Mouse (Mus musculus) liver, embryonic 14.5 days (tissue): Measurements from ENCODE around the gene Fbxo24. TPM values are rescaled to one million over a fixed set of nuclear protein-coding genes. Genes with fewer than 3 reads are reported as not detected.

Experiments
- ATAC-seq: fragments of 200-750 bp; cut with Nextera tagmentation; 2 replicates; pipeline ENCODE4 v1.8.0; 2017; ENCODE audit warnings: moderate number of reproducible peaks, mild to moderate bottlenecking, moderate library complexity; ENCODE audit not compliant: insufficient read depth
- DNase-seq, 3 experiments: peaks; one replicate each; pipeline ENCODE4 v3.0.0-alpha.2; 2012 to 2013; ENCODE audit warnings: low read depth in 3 of 3, low spot score in 3 of 3
- H3K27ac ChIP-seq: fragments of 300-500 bp; sonication (generic); 2 replicates; pipeline ENCODE4 v1.5.1; 2014; ENCODE audit warnings: moderate library complexity, mild to moderate bottlenecking, control low read depth, inconsistent platforms
- H3K27me3 ChIP-seq: fragments of 300-500 bp; sonication (generic); 2 replicates; pipeline ENCODE4 v1.6.1; 2014; ENCODE audit warnings: mild to moderate bottlenecking, low read length, moderate library complexity; ENCODE audit not compliant: control insufficient read depth, insufficient read depth
- H3K36me3 ChIP-seq: fragments of 300-500 bp; sonication (generic); replicated peaks from 2 replicates; pipeline ENCODE4 v1.6.1; 2014; ENCODE audit warnings: low read depth; ENCODE audit not compliant: control insufficient read depth, insufficient read depth
- H3K4me1 ChIP-seq, 2 experiments: fragments of 200-500 bp in 1 of 2; fragments of 300-500 bp in 1 of 2; sonication (generic) in 1 of 2; replicated peaks; 2 replicates each; pipeline ENCODE4 v1.6.1; 2012 to 2014; ENCODE audit warnings: antibody characterized with exemption in 1 of 2, inconsistent platforms in 1 of 2, low read length in 1 of 2; ENCODE audit not compliant: control insufficient read depth in 2 of 2, insufficient read depth in 2 of 2
- H3K4me2 ChIP-seq: fragments of 300-500 bp; sonication (generic); 2 replicates; pipeline ENCODE4 v1.6.1; 2014; ENCODE audit warnings: low read depth, mild to moderate bottlenecking, control low read depth, moderate library complexity
- H3K4me3 ChIP-seq, 2 experiments: fragments of 200-500 bp in 1 of 2; fragments of 300-500 bp in 1 of 2; sonication (generic) in 1 of 2; 2 replicates each; pipeline ENCODE4 v1.5.1; 2012 to 2014; ENCODE audit warnings: low read depth in 2 of 2, low read length in 2 of 2, mild to moderate bottlenecking in 2 of 2, control low read depth in 1 of 2, inconsistent platforms in 1 of 2, moderate library complexity in 1 of 2; ENCODE audit not compliant: insufficient read depth in 1 of 2
- H3K9ac ChIP-seq: fragments of 300-500 bp; sonication (generic); replicated peaks from 2 replicates; pipeline ENCODE4 v1.6.1; 2014; ENCODE audit warnings: mild to moderate bottlenecking, control low read depth, moderate library complexity
- H3K9me3 ChIP-seq: fragments of 300-500 bp; sonication (generic); 2 replicates; pipeline ENCODE4 v1.6.1; 2016; ENCODE audit warnings: low read length, mixed read lengths; ENCODE audit not compliant: control insufficient read depth
- CTCF ChIP-seq: IDR thresholded peaks from 2 replicates; pipeline ENCODE4 v1.5.1; 2016; ENCODE audit warnings: antibody characterized with exemption, low read depth, control low read depth
- EP300 ChIP-seq: IDR thresholded peaks from 2 replicates; pipeline ENCODE4 v1.6.1; 2016; ENCODE audit warnings: antibody characterized with exemption, low read depth
- WGBS: fragments of 180-500 bp; shearing (Covaris S2); extraction: QIAGEN DNeasy Blood & Tissue Kit; methylation state at CpG from one replicate; pipeline ENCODE4 v1.1.7; 2014; ENCODE audit not compliant: insufficient replicate concordance; 5-methylcytosine and 5-hydroxymethylcytosine counted together
- polyA plus RNA-seq, 2 experiments: library from polyadenylated mRNA; depleted of rRNA in 1 of 2; stranded (reverse) in 1 of 2; unstranded in 1 of 2; fragments of >200 nt; fragmentation: Nextera tagmentation in 1 of 2; extraction: Ambion mirVana in 1 of 2; gene quantifications; 2 replicates each; pipeline versions ENCODE4 v1.2.1 to v1.2.3; 2012 to 2014

Fbxo24 gene
- polyA plus RNA-seq, 2 experiments, result 0.02 to 0.05 TPM

DNA sequence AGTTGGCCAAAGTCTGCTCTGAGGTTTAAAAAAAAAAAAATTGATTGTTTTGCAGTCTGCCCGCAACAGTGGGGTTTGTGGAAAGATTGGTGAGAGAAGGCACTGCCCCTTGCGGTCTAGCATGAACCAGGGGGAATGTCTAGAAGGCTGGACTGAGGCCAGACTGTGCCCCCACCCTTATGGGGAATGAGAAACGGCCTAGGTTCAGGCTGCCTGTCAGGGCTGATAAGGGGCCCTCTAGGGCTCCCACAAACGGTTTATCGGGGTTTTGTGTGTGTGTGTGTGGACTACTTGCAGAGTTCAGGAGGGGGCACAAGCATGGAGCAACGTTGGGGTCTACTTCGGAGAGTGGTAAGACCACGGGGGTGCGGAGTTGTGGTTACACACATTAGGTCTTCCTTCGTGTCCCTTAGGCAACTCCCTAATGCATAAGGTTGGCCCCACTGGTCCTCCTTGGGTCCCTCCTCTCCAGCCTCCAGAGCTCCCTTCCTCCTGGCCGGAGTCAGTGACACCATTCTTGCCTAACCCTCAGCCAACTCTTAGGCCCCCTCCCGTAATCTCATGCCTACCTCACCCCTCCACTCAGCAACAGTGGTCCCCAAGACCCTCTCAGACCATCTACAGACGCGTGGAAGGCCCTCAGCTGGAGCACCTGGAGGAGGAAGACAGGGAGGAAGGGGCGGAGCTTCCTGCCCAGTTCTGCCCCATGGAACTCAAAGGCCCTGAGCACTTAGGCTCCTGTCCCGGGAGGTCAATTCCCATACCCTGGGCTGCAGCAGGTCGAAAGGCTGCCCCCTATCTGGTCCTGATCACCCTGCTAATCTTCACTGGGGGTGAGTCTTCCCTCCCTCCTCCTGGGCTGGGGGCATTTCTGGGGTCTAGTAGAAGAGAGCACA is 57.9 kb downstream of the Fbxo24 start:
- Histone ChIP-seq H3K4me2 (peak overlapping the region; percentile 94), H3K4me1 (peaks cover 16 to 39% of the 10 kb centered on the region in 2 experiments), H3K27me3 (no peaks in the 10 kb centered on the region), H3K4me3 (peak overlapping the region; percentile 64 to 83), H3K9me3 (no peaks in the 10 kb centered on the region), H3K9ac (peak overlapping the region; percentile 80), H3K36me3 (peaks cover 18% of the 10 kb centered on the region), H3K27ac (peak overlapping the region; percentile 85)
- WGBS, result 9% methylated on average over 17 of the region's 17 CpGs
- peak; percentile 78 to 80 (median 78) for DNase-seq
- ATAC-seq, result peak; percentile 93
- peak; percentile 90 for TF ChIP-seq EP300
- TF ChIP-seq CTCF, result peak; percentile 54

DNA sequence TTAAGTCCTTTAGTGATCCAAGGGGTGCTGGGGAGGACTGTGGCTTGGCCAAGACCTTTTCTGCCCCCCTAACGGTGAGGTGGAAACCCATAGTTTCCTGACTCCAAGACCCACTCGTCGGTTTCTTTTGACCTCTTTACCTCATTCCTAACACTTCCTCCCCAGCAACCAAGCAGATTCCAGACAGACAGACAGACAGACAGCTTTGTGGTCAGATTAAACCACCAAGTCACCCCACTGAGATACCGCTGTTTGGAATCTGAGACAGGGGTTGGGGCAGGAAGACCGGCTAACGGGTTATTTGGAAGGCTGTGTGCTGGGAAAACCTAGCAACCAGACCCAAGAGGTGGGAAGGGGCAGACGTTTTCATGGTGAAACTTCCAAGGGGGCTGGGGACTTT is 58.6 kb downstream of the Fbxo24 start:
- Histone ChIP-seq H3K36me3 (peaks cover 16% of the 10 kb centered on the region), H3K4me2 (peak overlapping the region; percentile 94), H3K9me3 (no peaks in the 10 kb centered on the region), H3K27ac (peak overlapping the region; percentile 85), H3K9ac (peak overlapping the region; percentile 80), H3K4me1 (peaks cover 16 to 39% of the 10 kb centered on the region in 2 experiments), H3K4me3 (peak overlapping the region; percentile 64 to 83), H3K27me3 (no peaks in the 10 kb centered on the region)
- DNase-seq (no peak), ATAC-seq (no peak)
- no peak for TF ChIP-seq EP300
- TF ChIP-seq CTCF, result no peak
- WGBS, result 3% methylated on average over 7 of the region's 7 CpGs

DNA sequence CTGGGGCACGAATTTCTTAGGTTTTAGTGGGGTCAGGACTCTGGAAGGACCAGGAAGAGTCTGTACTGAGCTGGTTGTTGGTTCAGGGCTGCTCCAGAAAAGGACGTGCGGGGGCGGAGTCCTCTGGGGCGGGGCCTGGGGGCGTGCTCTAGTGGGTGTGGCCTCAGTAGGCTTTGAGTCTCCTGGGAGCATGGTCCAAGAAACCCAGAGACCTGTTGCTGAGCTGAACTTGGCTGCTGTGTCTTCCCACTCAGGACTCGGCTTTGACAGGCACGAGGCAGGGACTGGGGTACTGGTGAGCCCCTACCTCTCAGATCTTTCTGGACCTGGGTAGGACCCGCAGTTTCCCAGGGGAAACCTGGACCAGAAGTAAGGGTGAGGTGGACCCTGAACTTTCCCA is 59.1 kb downstream of the Fbxo24 start, which contains the start of gene Tfr2:
Tfr2 (plus strand) TSS at position 176 of the 400 bp plus-strand sequence.
- ATAC-seq (peak; percentile 71), DNase-seq (peak; percentile 80 to 81 (median 81))
- H3K36me3 ChIP-seq, result peaks cover 11% of the 10 kb centered on the region
- no peak; the same call in 1 of the 2 replicates for TF ChIP-seq CTCF
- TF ChIP-seq EP300, result no peak
- peak within 1 kb of the TSS; percentile 80 for H3K9ac ChIP-seq
- 3% methylated on average over 9 of the region's 9 CpGs for WGBS
- H3K4me2 ChIP-seq, result peak within 1 kb of the TSS; percentile 94
- H3K4me1 ChIP-seq, result peaks cover 16 to 39% of the 10 kb centered on the region in 2 experiments
- peak within 1 kb of the TSS; percentile 85 for H3K27ac ChIP-seq
- no peaks in the 10 kb centered on the region for H3K27me3 ChIP-seq
- H3K9me3 ChIP-seq, result no peaks in the 10 kb centered on the region
- H3K4me3 ChIP-seq, result peak within 1 kb of the TSS; percentile 64 to 83

DNA sequence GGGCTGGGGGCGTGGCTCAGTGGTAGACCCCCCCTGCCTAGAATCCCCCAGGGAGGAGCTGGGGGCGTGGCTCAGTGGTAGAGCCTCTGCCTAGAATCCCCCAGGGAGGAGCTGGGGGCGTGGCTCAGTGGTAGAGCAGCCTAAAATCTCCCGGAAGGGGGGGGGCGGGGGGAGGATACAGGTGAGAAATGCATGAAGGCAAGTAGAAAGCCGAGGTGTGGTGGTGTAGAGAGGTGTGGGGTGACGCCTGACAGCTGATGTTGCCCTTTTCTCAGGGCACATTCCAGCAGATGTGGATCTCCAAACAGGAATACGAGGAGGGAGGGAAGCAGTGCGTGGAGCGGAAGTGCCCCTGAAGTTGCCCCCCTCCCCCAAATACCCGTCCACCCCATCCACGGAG is 59.8 kb downstream of the Fbxo24 start:
- Histone ChIP-seq H3K4me1 (peaks cover 16 to 39% of the 10 kb centered on the region in 2 experiments), H3K27ac (no peak overlapping the region)

DNA sequence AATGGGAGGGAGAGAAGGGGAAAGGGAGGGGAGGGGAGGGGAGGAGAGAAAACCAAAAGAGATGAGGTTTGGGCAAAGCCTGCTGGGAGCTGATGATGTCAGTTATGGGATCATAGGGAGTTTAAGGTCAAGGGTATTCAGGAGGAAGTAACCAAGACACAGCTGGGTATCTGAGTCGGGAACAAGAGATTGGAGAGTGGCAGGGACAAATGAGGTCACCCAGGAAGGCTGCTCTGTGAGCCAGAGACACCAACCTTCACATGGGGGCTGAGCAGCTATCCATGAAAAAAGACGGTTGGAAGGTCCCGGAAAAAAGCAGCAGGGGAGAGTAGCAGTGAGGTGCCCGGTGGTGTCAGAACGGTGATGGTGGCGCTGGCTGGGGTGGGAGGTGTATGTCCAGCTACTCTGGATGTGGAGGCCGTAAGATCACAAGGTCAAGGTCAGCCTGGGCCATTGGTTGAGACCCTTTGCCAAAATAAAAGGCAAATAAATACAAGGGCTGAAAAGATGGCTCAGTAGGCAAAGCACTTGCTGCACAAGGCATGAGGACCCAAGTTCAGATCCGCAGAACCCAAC is 60.5 kb downstream of the Fbxo24 start:
- H3K36me3 ChIP-seq, result no peaks in the 10 kb centered on the region; the same call in 1 of the 2 replicates
- H3K9ac ChIP-seq, result no peak overlapping the region
- no peaks in the 10 kb centered on the region for H3K27me3 ChIP-seq
- no peak overlapping the region for H3K27ac ChIP-seq
- H3K4me2 ChIP-seq, result no peak overlapping the region
- peaks cover 16 to 39% of the 10 kb centered on the region in 2 experiments for H3K4me1 ChIP-seq
- WGBS, result 75% methylated on average over 8 of the region's 8 CpGs
- H3K4me3 ChIP-seq, result no peak overlapping the region
- TF ChIP-seq CTCF (no peak), EP300 (no peak)
- ATAC-seq (no peak), DNase-seq (no peak)
- H3K9me3 ChIP-seq, result no peaks in the 10 kb centered on the region

More for the DNA sequence above, 59.8 kb downstream of the Fbxo24 start:
- ATAC-seq, result no peak
- H3K27me3 ChIP-seq, result no peaks in the 10 kb centered on the region
- WGBS, result 56% methylated on average over 12 of the region's 12 CpGs
- H3K36me3 ChIP-seq, result peaks cover 5% of the 10 kb centered on the region
- no peaks in the 10 kb centered on the region for H3K9me3 ChIP-seq
- DNase-seq, result no peak
- no peak overlapping the region for H3K9ac ChIP-seq
- peak overlapping the region in 1 of 2 experiments; percentile 29; a peak in 1 of 4 replicates for H3K4me3 ChIP-seq
- TF ChIP-seq CTCF, result no peak
- TF ChIP-seq EP300, result no peak
- peak overlapping the region; percentile 94 for H3K4me2 ChIP-seq
